Mouse (Mus musculus) intestine, embryonic 15.5 days (tissue): ENCODE measurements around the gene Pou6f2. TPM values are rescaled to one million over a fixed set of nuclear protein-coding genes. Genes with fewer than 3 reads are reported as not detected.

Experiments
- ATAC-seq: fragments of 200-750 bp; cut with Nextera tagmentation; 2 replicates; pipeline ENCODE4 v1.8.0; 2017; ENCODE audit warnings: moderate TSS enrichment, moderate library complexity
- H3K27ac ChIP-seq: fragments of 300-500 bp; sonication (generic); 2 replicates; pipeline ENCODE4 v1.5.1; 2015; ENCODE audit warnings: mild to moderate bottlenecking, inconsistent platforms
- H3K27me3 ChIP-seq: fragments of 300-500 bp; sonication (generic); replicated peaks from 2 replicates; pipeline ENCODE4 v1.6.1; 2015; ENCODE audit warnings: inconsistent platforms
- H3K36me3 ChIP-seq: fragments of 300-500 bp; sonication (generic); 2 replicates; pipeline ENCODE4 v1.6.1; 2015; ENCODE audit warnings: inconsistent platforms
- H3K4me1 ChIP-seq: fragments of 300-500 bp; sonication (generic); replicated peaks from 2 replicates; pipeline ENCODE4 v1.6.1; 2015; ENCODE audit warnings: inconsistent platforms
- H3K4me2 ChIP-seq: fragments of 300-500 bp; sonication (generic); replicated peaks from 2 replicates; pipeline ENCODE4 v1.6.1; 2015; ENCODE audit warnings: mild to moderate bottlenecking, inconsistent platforms
- H3K4me3 ChIP-seq: fragments of 300-500 bp; sonication (generic); replicated peaks from 2 replicates; pipeline ENCODE4 v1.5.1; 2015; ENCODE audit warnings: inconsistent platforms
- H3K9ac ChIP-seq: fragments of 300-500 bp; sonication (generic); 2 replicates; pipeline ENCODE4 v1.6.1; 2015; ENCODE audit warnings: inconsistent platforms
- H3K9me3 ChIP-seq: fragments of 300-500 bp; sonication (generic); 2 replicates; pipeline ENCODE4 v1.6.1; 2016; ENCODE audit warnings: inconsistent platforms
- WGBS: fragments of 180-500 bp; shearing (Covaris S2); methylation state at CpG from one replicate; pipeline ENCODE4 v1.1.7; 2015; 5-methylcytosine and 5-hydroxymethylcytosine counted together
- polyA plus RNA-seq: library from polyadenylated mRNA; unstranded; fragments of >200 nt; fragmentation: Nextera tagmentation; extraction: Ambion mirVana; gene quantifications from 2 replicates; pipeline ENCODE4 v1.2.1, GENCODE M21; 2015

Gene Pou6f2
- polyA plus RNA-seq, 1 experiment from 2014 or later, result not detected

DNA sequence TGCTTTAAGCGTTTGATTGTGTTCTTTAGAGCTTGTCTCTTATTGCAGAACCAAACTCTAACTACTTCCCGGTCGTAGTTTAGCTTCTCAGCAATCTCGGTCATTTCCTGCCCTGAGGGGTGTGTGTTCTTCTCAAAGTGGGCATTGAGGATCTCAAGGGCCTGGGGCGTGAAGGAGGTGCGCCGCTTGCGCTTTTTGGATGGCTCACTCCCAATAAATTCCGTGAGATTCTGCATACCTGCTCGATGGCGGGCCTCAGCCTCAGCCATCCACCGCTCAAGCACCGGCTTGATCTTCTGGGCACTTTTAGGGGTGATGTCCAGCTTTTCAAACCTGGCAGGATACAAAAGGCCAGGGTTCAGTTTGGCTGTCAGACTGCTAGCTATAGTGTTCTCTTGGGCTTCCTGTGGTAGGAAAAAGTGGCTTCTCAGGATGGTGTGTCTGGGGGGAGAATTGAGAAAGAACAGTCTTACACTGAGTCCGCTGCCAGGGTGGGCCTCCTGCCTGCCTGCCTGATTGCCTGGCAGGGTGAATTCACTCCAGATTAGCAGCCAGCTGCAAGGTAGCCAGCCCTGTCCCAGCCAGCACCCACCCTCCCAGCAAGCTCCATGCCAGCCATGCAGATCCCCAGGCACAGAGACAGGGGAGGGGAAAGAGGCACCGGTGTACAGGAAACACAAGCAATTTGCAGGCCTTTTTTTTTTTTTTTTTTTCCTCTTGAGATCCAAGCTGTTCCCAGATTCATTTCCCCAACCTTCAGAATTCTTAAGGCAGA is 272.1 kb downstream of the Pou6f2 start:
- no peak for ATAC-seq
- 71% methylated on average over 15 of the region's 15 CpGs for WGBS

DNA sequence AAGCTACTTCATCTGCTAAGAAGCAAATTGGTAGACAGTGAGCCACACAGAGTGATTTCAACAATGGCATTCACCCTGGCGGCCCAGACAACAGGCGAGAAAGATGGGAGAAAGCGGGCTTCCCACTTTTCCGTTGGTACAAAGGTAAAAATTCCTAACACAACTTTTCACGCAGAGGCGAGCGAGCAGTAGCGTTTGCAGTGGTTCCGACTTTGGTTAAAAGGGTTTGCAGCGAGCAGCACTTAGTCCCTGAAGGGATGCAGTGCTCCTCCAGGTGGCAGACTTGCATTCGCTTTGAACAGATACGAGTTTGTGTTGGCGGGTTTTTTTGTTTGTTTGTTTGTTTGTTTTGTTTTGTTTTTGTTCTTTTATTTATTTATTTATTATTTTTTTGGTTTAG is 273.1 kb downstream of the Pou6f2 start:
- Histone ChIP-seq H3K27me3 (no peaks in the 10 kb centered on the region), H3K4me1 (no peaks in the 10 kb centered on the region), H3K36me3 (no peaks in the 10 kb centered on the region), H3K27ac (no peak overlapping the region), H3K9me3 (no peaks in the 10 kb centered on the region), H3K9ac (no peak overlapping the region), H3K4me3 (no peak overlapping the region), H3K4me2 (peak overlapping the region; percentile 45)
- WGBS, result 24% methylated on average over 13 of the region's 13 CpGs
- ATAC-seq, result no peak

More for the DNA sequence above, 272.1 kb downstream of the Pou6f2 start:
- Histone ChIP-seq H3K4me3 (no peak overlapping the region), H3K9ac (no peak overlapping the region), H3K27me3 (no peaks in the 10 kb centered on the region), H3K27ac (no peak overlapping the region), H3K4me1 (no peaks in the 10 kb centered on the region), H3K9me3 (no peaks in the 10 kb centered on the region), H3K36me3 (no peaks in the 10 kb centered on the region), H3K4me2 (no peak overlapping the region)

- H3K4me3 ChIP-seq, result no peak overlapping the region
- 90% methylated on average over 2 of the region's 2 CpGs for WGBS
- no peaks in the 10 kb centered on the region for H3K36me3 ChIP-seq
- H3K4me1 ChIP-seq, result no peaks in the 10 kb centered on the region
- no peak overlapping the region for H3K4me2 ChIP-seq
- H3K9me3 ChIP-seq, result no peaks in the 10 kb centered on the region
- no peak overlapping the region for H3K27ac ChIP-seq
- no peak for ATAC-seq
- H3K27me3 ChIP-seq, result no peaks in the 10 kb centered on the region
- H3K9ac ChIP-seq, result no peak overlapping the region
These were observed 277.1 kb downstream of the Pou6f2 start for GRCm38 (mm10) chr13:18120406-18120805.

GRCm38 (mm10) chr13:18081443-18082119 is 315.9 kb downstream of the Pou6f2 start:
- no peak overlapping the region for H3K27ac ChIP-seq
- 50% methylated on average over 10 of the region's 10 CpGs for WGBS
- H3K9ac ChIP-seq, result no peak overlapping the region
- H3K9me3 ChIP-seq, result no peaks in the 10 kb centered on the region
- no peak overlapping the region for H3K4me2 ChIP-seq
- H3K27me3 ChIP-seq, result no peaks in the 10 kb centered on the region
- no peaks in the 10 kb centered on the region for H3K4me1 ChIP-seq
- no peak overlapping the region for H3K4me3 ChIP-seq
- peak; percentile 84 for ATAC-seq
- H3K36me3 ChIP-seq, result no peaks in the 10 kb centered on the region
